Mouse (Mus musculus) testis, adult 2 months (tissue): ENCODE measurements around the gene Casc3. TPM values are rescaled to one million over a fixed set of nuclear protein-coding genes. Genes with fewer than 3 reads are reported as not detected.
A peak's percentile ranks its signal among the peaks of the same experiment; 100 is the strongest.

ENCODE experiments used
- H3K27ac ChIP-seq: fragments of 200-500 bp; 2 replicates; pipeline ENCODE4 v1.5.1; 2012; ENCODE audit warnings: low read depth, low read length; ENCODE audit not compliant: control insufficient read depth, insufficient read depth
- H3K27me3 ChIP-seq: fragments of 200-500 bp; 2 replicates; pipeline ENCODE4 v1.6.1; 2012; ENCODE audit warnings: mild to moderate bottlenecking, low read length, moderate library complexity; ENCODE audit not compliant: control insufficient read depth, insufficient read depth
- H3K36me3 ChIP-seq: fragments of 200-500 bp; 2 replicates; pipeline ENCODE4 v1.6.1; 2012; ENCODE audit warnings: mild to moderate bottlenecking, low read length; ENCODE audit not compliant: control insufficient read depth, insufficient read depth
- H3K4me1 ChIP-seq: fragments of 200-500 bp; 2 replicates; pipeline ENCODE4 v1.6.1; 2012; ENCODE audit warnings: low read length; ENCODE audit not compliant: control insufficient read depth, insufficient read depth
- H3K4me3 ChIP-seq: fragments of 200-500 bp; 2 replicates; pipeline ENCODE4 v1.5.1; 2012; ENCODE audit warnings: low read depth, mild to moderate bottlenecking, low read length, moderate library complexity, mixed read lengths; ENCODE audit not compliant: control insufficient read depth
- CTCF ChIP-seq: fragments of 200-500 bp; IDR thresholded peaks from 2 replicates; pipeline ENCODE4 v1.5.1; 2012; ENCODE audit warnings: low read depth, mild to moderate bottlenecking, inconsistent platforms, low read length, moderate library complexity; ENCODE audit not compliant: control insufficient read depth, insufficient read depth, insufficient replicate concordance
- POLR2A ChIP-seq: fragments of 200-500 bp; IDR thresholded peaks from 2 replicates; pipeline ENCODE4 v1.6.1; 2012; ENCODE audit warnings: low read depth, mild to moderate bottlenecking, inconsistent platforms, low read length, moderate library complexity; ENCODE audit not compliant: control insufficient read depth
- polyA plus RNA-seq: library from polyadenylated mRNA; depleted of rRNA; stranded (reverse); fragments of >200 nt; gene quantifications from 2 replicates; pipeline ENCODE4 v1.2.3, GENCODE M21; 2012

Gene Casc3
- polyA plus RNA-seq, 1 experiment = 24.9 TPM

- H3K36me3 ChIP-seq = no peaks in the 10 kb centered on the region
- H3K4me3 ChIP-seq = no peak overlapping the region
- TF ChIP-seq POLR2A (no peak), CTCF (no peak)
- H3K4me1 ChIP-seq = peaks cover 8% of the 10 kb centered on the region
- H3K27ac ChIP-seq = no peak overlapping the region
- H3K27me3 ChIP-seq = no peaks in the 10 kb centered on the region
Observed at GRCm38 (mm10) chr11:98854659-98855058, 50.0 kb downstream of the Casc3 start.

- no peak overlapping the region for H3K4me3 ChIP-seq
- no peak for TF ChIP-seq POLR2A
- TF ChIP-seq CTCF = peak; percentile 43; the same call in 1 of the 2 replicates
- H3K27me3 ChIP-seq = no peaks in the 10 kb centered on the region
- H3K27ac ChIP-seq = no peak overlapping the region
- H3K36me3 ChIP-seq = no peaks in the 10 kb centered on the region
- peaks cover 3% of the 10 kb centered on the region for H3K4me1 ChIP-seq
Observed at GRCm38 (mm10) chr11:98858759-98859731, 54.3 kb downstream of the Casc3 start.

GRCm38 (mm10) chr11:98863028-98863750 lies 58.5 kb downstream of the Casc3 start, which contains the start of gene Wipf2:
Gene Wipf2, plus strand, starts transcription at chr11:98863638.
- Histone ChIP-seq H3K4me1 (peaks cover 4% of the 10 kb centered on the region), H3K27ac (peak within 1 kb of the TSS; percentile 59), H3K4me3 (peak within 1 kb of the TSS; percentile 92), H3K36me3 (no peaks in the 10 kb centered on the region; the same call in 1 of the 2 replicates), H3K27me3 (no peaks in the 10 kb centered on the region)
- TF ChIP-seq CTCF = peak; percentile 40; the same call in 1 of the 2 replicates
- TF ChIP-seq POLR2A = peak; percentile 85

DNA sequence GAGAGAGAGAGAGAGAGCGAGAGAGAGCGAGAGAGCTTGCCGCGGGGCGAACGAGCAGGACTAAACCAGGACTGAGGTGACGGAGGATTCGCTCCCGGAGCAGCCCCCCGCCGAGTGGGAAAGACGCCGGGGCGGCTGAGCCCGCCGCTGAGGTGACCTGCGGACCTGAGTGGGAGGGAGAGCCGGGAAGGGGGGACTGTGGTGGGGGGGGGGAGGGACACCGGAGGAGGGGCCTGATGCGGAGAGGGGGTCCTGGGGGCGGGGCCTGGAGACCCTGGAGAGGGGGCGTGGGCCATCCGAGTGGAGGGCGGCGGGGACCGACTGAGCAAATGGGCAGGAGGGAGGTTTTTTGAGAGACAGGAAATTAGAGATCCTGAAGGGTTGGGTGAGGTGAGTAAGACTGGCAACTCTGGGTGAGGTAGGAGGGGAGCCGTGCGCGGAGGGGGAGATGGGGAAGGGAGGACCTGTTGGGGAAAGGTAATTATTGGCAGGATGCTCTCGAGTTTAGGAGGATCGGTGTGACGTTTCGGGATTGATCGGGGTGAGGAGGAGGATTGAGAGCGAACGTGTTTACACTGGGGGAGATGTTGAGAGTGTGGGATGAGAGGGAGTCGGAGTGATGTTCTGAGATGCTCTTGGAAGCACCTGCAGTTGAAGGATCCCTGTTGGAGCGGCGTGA lies 59.2 kb downstream of the Casc3 start:
- peaks cover 4% of the 10 kb centered on the region for H3K4me1 ChIP-seq
- peak overlapping the region; percentile 92 for H3K4me3 ChIP-seq
- no peaks in the 10 kb centered on the region; the same call in 1 of the 2 replicates for H3K36me3 ChIP-seq
- TF ChIP-seq CTCF (no peak), POLR2A (peak; percentile 25)
- H3K27ac ChIP-seq = peak overlapping the region; percentile 59
- no peaks in the 10 kb centered on the region for H3K27me3 ChIP-seq

DNA sequence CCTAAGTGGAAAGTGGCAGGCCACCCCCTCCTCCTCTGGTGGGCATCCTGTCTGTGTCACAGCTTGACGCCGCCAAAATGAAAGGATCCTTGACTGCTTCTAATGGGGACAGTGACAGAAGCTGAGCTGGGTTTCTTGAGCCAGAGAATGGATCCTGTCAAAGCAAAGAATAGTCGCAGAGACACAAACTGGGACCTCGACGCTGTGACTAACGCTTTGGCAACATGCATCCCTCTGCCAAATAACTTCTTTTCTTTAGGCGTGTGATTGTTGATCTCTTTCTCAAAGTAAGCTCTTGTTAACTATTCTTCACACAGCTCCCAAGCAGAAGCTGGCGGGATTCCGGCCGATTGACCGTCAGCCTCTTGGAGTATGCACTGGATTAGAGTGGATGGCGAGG lies 62.6 kb downstream of the Casc3 start:
- Histone ChIP-seq H3K4me3 (no peak overlapping the region), H3K36me3 (no peaks in the 10 kb centered on the region; the same call in none of the 2 replicates), H3K27ac (no peak overlapping the region), H3K27me3 (no peaks in the 10 kb centered on the region), H3K4me1 (peaks cover 4% of the 10 kb centered on the region)
- TF ChIP-seq CTCF (no peak), POLR2A (no peak)

GRCm38 (mm10) chr11:98869906-98870305 lies 65.2 kb downstream of the Casc3 start:
- H3K27ac ChIP-seq = no peak overlapping the region
- H3K4me1 ChIP-seq = no peaks in the 10 kb centered on the region
- H3K4me3 ChIP-seq = no peak overlapping the region
- no peaks in the 10 kb centered on the region; the same call in none of the 2 replicates for H3K36me3 ChIP-seq
- H3K27me3 ChIP-seq = no peaks in the 10 kb centered on the region
- TF ChIP-seq CTCF (no peak), POLR2A (no peak)

DNA sequence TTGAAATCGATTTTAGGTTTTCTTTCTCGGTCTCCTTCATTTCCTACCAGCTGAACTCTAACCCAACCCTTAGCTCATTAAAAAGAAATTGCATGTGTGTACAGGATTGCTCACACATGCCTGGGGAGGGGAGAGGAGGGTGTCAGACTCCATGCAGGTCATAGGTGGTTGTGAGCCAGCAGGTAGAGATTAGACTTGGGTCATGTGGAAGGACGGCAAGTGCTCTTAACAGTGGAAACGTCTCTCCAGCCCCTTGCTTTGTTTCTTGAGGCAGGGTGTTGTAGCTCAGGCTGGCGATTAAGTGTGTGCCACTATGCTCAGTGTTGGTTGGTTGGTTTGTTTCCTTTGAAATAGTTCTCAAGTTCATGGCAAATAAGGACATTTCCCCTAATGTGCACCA lies 66.1 kb downstream of the Casc3 start:
- no peaks in the 10 kb centered on the region for H3K4me1 ChIP-seq
- no peak overlapping the region for H3K4me3 ChIP-seq
- no peak for TF ChIP-seq CTCF
- no peak for TF ChIP-seq POLR2A
- H3K27me3 ChIP-seq = no peaks in the 10 kb centered on the region
- no peaks in the 10 kb centered on the region; the same call in none of the 2 replicates for H3K36me3 ChIP-seq
- H3K27ac ChIP-seq = no peak overlapping the region
